Mouse (Mus musculus) adrenal gland, adult 8-10 months (tissue): Measurements from ENCODE around the gene Mesd. TPM values are rescaled to one million over a fixed set of nuclear protein-coding genes. Genes with fewer than 3 reads are reported as not detected.

Experiments
- DNase-seq: peaks from one replicate; pipeline ENCODE4 v3.0.0; 2022
- total RNA-seq, 4 experiments: library from RNA; stranded (reverse); gene quantifications; 2 replicates each; pipeline ENCODE4 v1.2.4; 2022

Gene Mesd
- total RNA-seq: 100 to 1,000 TPM; 109 to 131 (median 117) TPM

DNA sequence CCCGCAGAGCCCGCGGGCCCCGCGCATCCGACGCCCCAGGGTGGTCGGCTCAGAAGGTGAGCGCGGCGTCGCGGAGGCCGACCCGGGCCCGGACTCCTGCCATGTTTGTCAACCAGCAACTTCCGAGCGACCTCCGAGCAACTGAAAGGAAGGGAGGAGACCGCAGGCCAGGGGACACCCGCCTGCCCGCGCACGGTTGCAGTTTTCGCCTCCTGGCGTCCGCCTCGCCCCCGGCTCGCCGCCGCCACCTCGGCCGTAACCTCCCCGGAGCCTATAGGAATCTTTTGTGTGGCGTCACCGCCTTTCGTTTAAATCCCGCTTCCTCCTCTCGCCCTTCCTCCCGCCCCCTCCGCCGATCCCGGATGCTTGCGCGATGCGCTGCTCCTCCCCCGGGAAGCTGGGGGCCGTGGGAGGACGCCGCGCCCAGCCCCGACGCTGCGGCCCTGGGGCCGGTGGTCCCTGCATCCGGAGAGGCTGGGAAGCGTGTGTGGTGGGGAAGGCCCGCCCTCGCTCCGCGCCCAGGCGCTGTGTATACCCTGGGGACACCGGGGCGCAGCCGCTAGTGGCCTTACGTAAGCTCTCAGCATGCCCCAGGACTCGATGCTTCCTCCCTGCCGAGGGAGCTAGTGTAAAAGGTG, at the start of gene Mesd, which contains the start of gene Tlnrd1:
Mesd (plus strand) TSS at position 446 of the 638 bp plus-strand sequence.
Tlnrd1 (minus strand) TSS at position 285 of the 638 bp plus-strand sequence.
- DNase-seq: peak; percentile 88

DNA sequence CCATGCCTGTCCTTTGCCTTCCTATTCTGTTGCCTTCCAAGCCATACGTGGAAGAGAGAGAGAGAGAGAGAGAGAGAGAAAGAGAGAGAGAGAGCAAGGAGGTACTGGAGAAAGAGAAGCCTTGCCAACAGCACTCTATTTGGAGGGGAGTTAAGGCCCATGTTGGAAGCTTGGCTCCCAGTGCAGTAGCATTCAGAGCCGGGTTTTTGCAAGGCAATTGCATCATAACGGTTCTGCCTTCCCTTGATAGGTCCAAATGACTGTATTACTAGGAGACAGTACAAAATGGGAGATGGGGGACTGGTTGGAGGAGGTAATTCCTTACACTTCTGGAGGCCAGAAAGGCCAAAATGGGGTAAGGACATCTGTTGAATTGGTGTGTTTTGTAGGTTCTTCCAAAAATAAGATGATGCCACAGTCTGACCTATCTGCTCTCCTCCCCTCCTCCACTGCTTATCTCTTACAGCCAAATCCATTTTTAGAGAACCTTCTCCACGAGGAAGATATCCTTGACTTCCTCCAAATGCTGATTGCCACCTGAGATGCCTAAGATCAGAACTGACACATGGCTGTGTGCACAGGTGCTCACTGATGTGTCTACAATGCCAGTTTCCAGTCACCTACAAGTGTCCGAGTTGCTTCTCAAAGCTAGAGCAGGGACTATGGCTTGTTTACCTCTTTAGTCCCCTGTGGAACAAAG, 45.6 kb upstream of the Mesd start:
- DNase-seq: no peak

DNA sequence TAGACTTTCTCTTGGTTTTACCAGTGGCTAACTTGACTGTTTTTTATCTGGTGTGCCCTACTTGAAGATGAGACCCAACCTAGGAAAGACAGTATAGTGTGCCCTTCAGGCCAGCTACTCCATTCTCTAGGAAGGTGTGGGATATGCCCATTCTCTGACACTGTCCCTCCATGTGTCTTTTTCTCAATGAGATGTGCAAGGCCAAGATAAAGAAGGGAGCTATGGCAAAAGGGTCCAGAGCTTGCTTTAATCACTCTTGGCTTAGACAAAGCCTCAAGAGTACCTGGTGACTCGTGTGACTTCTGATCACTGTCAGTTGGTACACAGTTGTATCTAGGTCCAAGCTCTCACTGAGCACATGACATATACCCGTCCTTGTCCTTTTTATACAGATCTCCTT, 44.2 kb upstream of the Mesd start:
- DNase-seq: no peak

DNA sequence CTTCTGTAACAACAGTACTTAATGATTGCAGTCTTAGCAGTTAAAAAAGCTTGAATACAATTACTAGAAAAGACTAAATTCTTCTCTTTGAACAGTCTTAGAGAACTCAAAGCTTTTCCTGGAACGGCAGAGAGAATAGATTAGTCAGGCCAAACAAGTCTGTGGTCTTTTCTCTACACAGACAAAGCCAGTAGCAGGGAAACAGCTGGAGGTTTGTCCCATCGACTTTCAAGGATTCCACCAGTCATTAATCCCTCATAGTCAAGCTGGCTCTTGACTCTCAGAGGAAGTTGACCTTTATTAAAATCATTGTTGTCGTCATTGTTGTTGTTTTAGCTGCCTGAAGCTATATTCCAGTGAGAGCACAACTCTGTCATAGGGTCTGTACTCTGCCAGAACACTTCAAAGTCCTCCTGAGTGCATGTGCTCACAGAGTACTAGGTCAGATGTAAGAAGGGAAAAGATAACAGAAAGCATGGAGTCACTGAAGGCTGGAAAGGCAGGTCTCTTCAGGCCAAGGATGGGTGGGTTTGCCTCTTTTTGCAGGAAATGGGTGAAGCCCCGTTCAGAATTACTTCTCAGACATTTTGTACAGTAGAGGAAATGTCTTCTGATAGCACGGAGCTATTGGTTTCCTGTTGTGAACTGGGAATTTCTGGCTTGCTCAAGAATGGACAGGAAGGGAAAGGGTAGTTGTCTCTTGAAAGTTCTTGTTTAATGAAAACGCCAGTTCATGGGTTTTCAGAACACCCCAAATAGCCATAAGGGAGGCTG, 41.6 kb upstream of the Mesd start:
- no peak for DNase-seq

DNA sequence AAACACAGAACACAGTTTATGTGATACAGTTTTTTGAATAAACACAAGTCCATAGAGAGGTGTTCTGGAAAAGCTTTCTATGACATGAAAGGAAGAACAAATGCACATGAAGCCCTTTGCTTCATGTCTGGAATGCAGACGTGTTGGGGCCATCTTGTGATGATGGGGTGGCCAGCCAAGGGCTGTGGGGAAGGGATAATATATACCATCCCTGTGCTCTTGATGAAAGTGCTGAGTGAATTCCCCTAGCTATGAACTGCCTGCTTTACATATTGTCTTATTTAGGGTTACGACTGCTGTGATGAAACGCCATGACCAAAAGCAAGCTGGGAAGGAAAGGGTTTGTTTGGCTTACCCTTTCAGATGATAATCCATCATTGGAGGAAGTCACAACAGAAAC, 39.5 kb upstream of the Mesd start:
- no peak for DNase-seq

DNA sequence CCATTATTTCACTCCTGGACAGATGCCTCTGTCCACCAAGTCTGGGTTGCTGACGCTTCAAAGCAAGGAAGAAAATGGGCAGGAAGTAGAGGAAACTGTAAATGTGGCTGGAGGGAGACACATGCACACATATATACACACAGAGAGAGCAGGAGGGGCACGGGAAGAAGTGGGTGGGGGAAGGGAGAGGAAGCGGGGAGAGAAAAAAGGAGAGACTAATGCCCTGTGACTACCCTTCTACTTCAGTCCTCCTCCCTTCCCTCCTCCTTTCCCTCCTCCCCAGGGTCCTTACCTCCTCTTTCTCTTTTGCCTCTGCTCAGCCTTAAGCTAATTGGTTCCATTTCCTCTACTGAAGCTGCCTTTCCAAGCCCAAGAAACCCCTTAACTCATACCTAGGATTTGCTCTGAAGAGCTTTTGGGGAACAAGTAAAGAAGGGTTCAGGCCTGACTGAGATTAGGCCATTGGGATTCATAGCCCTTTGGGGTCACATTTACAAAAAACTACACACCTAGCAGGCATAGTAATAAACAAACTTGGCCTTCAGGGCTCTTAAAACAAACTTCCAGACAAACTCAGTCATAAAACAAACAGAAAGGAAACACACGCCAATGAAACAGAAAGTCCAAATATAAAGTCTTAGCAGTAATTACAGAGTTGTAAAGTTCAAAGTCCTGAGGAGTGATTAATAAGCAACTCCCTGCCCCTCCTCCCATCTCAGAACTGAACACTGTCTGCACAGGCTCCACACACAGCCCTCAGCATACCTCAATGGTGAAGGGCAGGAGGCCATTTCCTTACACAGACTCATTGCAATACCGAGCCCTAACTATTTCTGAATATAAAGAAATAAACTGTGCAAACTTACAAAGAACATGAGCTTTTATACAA, 36.8 kb upstream of the Mesd start:
- no peak for DNase-seq

DNA sequence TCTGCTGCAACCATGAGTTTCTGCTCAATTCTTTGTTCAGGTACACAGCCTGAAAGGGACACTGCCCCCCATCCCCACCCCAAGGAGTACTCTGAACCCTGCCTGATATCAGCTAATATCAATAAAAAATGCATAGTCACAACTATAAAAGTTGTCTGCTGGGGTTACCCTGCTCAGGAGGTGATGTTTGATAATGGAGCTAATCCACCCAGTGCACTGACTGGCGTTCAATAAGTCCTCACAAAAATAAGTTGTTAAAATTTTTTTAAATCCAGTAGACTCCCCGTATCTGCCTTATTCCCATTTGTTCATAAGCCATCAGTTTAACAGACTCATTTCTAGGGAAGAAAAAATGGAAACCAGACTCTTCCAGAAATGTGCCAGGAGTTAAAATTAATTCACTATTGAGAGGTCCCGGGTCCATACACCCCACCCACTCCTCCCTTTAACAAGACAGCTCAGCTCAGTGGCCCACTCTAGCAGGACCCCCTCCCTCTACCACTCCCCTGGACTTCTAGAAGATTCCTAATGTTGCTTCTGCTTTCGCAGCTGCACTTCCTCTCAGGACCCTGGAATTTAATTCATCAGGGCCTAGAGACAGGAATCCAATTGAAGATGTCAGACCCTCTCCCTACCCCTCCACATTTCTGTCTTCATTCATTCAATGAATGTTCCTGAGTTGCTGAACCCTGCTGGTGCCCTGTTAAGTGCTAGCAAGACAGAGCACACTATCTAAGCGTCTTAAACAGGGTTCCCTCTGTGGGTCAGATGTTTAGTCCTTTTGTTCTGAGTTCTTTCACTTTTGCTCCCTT, 32.5 kb upstream of the Mesd start:
- no peak for DNase-seq

DNA sequence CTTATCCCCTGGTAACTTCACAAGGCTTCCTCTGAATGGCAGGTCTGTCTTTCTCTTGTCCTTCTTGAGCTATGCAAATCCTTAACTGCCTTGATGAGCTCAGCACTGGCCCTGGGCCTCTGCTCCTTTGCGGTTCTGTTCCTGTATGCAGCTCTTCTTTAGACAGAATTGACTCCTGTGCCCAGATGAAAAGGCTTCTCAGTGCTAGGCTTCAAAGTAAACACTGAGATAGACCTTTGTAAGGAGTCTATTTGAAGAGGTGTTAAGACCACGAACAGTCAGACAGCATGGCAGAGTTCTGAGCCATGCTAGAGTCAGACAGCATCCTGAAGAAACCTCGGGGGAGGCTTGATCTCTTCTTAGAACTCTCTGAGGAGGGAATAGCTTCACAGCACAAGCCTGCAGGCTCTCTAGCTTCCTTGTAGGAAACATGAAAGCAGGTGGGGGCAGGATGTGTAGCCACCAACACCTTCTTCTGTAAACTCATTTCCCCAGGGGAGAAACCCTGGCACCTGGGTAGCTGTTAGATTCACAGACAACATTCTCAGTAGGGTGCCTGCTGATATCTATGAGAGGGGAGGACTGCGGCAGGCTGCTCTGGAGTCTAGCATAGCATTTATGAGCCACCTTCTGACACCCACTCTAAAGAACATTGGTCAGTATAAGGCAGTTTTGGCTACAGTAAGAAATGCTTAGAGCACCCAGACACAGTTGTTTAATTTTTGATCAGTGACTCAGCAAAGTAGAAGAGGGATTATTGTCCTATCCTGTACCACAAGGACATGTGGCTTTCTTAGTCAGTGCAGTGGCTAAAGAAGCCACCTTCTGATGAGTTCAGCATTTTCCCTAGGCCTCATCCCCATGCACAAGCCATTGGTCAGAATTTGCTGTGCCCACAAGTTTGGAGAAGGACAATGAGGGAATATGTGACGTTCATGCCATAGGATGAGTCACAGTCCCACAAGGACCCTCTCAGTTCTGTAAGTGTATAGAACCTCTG, 31.6 kb upstream of the Mesd start:
- DNase-seq: no peak

DNA sequence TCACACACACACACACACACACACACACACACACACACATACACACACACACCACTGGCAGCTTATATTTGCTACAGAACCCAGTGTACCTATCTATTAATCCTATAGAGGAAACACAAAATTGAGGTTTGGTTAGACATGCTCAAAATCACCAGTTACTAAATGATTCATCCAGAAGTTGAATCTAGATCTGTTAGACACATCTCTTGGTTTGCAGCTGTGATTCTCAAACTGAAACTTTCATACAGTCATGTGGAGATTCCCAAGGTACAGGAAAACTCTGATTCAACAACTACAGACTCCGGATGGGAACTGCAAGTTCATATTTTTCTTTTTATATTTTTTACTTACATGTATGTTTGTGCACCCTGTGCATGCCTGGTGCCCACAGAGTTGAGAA, 29.1 kb upstream of the Mesd start:
- DNase-seq: no peak

DNA sequence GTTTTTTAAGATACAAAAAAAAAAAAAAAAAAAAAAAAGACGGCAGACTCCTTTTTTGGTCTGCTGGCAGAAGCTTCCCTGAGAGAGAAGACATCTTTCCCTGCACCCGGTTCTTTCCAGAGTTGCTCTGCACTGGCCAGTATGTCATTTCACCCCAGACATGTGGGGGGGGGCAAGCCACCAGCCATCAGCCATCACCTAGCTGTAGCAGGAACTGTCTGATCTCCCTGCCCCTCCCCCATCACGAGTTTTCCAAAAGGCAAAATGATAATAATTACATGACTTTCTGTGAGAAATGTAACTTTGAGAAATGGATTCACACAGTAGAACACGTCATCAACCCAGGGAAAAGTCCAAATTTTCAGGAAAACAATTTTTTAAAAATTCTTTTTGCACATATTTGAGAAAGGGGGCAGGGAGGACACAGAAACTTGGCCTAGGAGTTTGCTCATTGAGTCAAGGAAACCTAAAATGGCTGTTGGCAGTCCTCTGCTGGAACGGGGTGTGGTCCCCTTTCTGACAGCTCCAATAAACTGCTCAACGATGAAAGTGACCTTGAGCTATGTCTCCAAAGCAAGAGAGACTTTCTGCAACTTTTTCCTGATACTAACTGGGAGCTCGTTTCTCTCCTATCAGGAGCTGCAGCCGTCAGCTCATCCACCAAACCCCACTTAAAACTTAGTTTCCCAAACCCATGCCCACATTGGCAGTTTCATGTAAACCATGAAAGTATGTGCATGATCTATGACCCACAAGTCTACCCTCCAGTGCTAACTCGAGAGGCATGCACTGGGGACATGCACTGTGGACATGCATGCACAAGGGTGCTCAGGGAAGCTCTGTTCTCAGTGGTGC, 27.7 kb upstream of the Mesd start:
- DNase-seq: no peak

DNA sequence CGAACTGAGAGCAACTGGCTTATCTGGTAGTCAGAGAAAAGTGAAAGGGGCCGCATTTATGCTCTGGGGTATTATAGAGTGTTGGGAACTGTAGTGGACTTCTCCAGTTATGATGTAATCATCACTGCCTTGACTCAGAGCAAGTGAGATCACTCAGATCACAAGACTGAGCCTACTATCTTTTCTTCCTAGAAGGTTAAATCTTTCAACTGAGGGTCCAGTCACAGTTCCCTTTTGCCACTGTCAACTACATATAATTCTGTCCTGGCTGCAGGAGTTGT, 27.1 kb upstream of the Mesd start:
- no peak for DNase-seq

DNA sequence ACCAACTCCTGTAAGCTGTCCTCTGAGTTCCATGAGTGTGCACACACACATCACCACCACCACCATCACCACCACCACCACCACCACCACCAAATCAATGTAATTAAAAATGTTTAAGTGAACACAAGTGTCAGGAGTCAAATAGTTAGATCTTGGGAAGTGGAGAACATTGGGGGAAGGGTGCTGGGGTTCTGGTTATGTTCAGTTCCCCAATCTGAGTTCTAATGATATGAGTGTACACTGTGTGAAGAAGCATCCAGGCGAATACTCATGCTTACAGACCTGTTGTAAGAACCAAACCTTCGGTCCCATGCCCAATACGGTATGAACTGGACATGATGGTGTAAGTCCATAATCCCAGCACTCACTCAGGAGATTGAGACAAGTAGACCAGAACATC, 26.3 kb upstream of the Mesd start:
- no peak for DNase-seq

DNA sequence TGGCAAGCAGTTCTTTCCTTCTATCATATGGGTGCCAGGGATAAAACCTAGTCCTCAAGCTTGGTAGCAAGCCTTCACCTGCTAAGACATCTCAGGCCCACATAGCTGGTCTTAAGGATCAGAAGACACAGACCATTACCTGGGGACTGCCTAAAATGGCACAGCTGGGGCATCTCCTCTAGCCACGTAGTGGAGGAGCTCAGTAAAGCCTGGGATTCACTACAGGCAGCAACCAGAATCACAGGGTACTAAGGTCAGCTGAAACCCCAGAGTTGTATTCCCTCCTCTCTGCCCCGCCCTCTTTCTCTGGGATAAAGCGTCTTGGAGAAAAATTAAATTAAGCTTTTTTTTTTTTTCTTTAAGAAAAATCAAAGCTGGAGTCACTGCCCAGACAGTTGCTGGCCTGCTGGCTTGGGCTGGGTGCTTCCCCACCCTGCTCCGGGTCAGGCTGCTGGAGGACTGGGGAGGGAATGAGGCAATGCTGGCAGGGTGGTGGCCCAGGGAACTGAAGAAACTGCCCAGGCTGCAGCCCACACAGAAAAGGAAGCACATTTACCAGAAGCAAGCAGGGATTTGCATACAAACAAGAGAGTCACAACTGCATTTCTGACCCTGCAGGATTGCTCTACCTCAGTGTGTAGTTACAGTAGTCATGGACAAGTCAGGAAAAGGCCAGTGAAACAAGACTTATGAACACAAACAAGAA, 24.7 kb upstream of the Mesd start:
- DNase-seq: no peak

DNA sequence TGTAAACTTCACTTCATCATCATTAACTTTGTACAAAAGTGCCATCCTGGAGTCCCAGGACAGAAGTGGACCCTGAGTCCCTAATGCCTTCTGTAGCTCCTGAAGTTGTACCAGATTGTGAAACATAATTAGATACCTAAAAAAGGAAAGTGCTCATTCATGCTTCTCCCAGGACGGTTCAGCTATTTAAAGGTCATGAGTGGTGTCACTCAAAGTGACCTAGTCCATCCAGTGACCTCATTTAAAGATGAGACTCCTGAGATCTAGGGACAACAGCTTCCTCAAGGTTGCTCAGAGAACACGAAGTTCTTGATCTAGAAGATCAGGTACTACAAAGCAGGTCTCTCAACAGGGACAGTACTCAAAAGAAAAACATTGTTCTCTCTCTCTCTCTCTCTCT, 20.7 kb upstream of the Mesd start:
- DNase-seq: no peak

DNA sequence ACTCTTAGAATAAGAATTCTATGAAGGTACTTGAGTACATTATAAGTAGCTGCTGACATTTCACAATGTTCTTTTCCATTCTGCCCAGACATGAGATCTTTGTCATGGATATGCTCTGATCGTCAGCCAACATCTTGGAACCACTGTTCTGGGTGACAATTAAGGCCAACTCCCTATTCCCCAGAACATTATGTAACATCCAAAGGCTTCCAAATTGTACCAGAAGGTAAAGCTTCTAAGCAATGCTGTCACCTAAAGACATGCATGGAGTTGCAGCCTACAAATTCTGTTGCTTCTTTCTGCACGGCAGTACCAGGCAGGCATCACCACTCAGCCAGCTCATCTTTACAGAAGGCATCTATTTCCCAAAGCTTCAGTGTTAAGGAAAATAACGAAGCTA, 16.1 kb upstream of the Mesd start:
- no peak for DNase-seq

DNA sequence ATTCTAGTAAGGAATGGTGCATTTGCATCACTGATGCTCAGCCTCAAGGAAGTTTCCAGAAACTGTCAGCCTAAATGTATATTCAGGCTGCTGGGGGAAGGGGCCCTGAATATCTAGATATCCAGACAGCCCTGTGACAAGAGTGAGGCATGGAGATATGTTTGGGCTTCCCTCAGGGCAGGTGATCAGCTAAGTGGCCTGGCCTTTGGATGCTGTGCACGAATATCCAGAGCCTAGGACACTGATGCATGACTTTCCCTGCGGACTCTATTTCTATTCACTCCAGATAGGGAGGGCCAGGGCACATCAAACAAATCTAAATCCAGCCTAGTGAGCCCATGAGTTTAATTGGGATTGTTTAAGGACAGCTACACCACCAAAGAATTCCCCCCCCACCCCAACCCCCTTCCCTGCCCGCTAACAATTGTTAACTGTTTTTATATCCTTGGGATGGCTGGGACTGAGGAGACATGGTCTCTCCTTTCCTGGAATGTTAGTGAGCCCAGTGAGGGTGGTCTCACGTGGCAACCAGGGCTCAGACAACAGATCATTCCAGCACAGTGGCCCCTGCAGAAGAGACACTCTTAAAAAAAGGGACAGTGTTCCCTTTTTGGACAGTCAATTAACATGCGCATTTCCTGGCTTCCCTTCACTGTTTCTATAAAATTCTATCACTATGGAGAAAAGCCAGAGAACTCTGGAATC, 14.3 kb upstream of the Mesd start:
- no peak for DNase-seq

DNA sequence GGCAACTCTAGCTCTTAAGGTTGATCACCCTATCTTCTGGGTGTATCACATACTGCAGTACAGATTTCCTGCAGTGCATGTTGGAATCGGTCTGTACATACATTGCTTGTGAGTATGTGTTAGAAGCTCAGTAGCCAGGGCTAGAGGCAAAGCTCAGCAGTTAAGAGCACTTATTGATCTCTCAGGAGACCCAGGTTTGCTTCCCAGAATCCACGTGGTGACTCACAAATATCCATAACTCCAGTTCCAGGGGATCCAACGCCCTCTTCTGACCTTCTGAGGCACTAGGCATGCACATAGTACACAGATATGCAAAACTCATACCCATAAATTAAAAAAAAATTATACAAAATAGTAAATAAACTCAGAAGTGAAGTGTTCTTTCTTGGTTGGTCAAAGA, 7.2 kb upstream of the Mesd start:
- DNase-seq: no peak
